Mouse (Mus musculus) urinary bladder, postnatal 36 days (tissue): ENCODE results near the gene Sorl1.

ENCODE experiments used
- DNase-seq, 2 experiments: peaks; one replicate each; pipeline ENCODE4 v3.0.0; 2022; ENCODE audit warnings: low spot score in 2 of 2, mixed read lengths in 1 of 2

Gene Sorl1

DNA sequence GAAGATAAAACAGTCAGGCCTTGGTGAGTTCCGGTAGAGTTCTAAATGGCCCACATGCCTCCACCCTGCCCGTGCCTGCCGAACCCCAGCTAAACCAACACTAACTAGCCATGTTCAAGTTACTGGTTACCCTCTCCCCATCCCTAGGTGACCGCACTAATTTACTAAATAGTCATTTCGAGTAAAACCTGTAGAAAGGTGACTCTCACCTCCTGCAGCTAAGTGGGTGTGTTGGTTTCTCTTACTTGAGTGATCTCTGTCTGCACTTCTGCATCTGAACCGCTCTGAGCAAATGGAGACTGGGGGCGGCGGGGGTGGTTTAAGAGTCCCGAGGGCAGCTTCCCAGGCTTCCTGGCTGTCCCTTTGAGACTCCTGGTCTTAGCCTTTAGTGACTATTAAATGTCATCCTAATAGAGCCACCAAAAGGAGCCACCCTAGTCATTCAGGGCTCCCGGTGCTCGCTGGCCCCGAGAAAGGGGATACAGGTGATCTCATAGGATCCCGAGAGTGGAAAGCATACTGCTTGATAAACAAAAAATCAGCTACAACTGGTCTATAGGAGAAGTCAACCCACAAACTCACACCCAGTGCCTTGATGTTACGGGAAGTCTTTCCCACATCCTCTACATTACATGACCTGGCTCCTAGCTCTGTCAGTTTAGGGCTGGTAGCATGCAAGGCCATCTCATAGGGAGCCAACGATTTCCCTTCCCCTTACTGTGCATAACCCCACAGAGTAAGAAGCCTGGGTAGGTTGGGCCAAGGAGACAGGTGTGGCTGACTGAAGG is 155.2 kb downstream of the Sorl1 start:
- DNase-seq = no peak

DNA sequence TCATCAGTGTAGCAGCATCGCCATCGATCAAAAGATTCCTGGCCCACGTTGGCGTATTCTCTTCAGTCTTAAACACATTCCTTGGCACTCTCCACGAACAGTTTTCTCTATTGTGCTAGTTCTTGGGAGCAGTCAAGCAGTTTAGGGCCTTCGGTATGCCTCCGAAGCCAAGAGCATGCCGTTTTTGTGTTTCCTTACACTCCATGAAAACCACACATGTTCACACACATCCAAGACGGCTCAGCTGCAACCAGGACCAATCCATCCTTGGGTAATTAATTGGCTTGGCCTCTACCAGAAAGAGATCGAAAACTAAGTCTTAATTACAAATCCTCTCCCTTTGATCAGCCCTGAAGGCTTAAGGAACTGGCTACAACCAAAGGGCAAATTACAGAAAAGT is 162.8 kb downstream of the Sorl1 start:
- no peak for DNase-seq

DNA sequence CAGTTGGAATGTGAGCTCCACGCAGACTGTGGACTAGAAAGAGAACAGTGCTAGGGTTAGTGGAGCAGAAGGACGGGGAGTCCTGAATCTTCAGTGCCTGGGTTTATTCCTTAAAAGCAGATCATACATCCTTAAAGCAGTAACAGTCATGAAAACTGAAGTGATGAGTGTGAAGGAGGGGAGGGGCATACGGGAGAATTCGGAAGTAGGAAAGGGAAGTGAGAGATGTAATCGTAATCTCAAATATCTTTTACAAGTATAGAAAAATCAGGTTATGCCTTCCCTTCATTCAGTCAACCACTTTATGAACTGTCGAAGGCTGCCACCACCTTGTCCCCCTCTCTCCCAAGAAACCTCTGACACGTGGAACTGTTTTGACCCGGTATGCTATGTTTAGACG is 165.8 kb downstream of the Sorl1 start:
- no peak for DNase-seq

DNA sequence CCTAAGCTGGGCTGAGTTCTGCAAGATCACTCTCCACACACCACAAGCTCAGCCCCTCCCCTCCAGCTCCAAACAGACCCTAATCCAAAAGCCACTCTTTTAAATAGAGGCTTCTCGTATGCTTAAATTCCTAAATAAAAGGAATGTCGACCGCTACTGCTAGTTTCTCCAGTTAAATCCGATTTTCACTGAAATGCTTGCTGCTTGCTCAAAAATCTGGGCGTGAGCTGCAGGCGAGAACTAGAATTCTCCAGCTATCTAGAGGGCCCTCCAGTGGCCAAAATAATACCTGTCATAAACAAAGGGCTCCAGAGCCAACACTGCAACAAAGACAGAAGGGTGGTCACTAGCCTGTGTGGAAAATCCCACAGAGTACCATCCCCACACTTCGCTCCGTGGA is 170.6 kb downstream of the Sorl1 start:
- DNase-seq = peak in 1 of 2 experiments; percentile 53

DNA sequence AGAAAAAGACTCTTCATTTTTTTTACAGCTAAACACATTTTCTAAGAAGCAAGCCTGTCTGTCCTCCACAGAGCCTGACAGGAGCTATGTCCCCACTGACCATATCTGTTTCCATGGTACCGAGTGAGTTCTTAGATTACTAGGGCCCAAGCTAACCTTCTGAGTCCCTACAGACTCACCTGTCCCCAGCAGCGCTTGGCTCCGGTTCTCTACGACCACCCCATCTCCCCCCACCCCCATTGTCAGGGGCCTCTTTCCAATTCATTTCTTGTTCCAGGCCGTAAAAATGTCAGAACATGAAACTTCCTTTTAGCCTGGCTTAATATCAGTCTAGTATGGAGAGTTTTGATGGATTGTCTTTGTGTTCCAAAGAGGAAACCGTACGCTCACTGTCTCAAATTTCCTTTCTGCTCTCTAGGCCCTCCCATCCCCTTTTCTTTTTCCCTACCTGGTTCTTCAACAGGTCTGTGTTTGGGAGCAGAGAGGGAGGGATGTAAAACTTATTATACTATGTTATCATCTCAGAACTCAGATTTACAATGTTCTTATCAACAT is 171.4 kb downstream of the Sorl1 start:
- DNase-seq = no peak

DNA sequence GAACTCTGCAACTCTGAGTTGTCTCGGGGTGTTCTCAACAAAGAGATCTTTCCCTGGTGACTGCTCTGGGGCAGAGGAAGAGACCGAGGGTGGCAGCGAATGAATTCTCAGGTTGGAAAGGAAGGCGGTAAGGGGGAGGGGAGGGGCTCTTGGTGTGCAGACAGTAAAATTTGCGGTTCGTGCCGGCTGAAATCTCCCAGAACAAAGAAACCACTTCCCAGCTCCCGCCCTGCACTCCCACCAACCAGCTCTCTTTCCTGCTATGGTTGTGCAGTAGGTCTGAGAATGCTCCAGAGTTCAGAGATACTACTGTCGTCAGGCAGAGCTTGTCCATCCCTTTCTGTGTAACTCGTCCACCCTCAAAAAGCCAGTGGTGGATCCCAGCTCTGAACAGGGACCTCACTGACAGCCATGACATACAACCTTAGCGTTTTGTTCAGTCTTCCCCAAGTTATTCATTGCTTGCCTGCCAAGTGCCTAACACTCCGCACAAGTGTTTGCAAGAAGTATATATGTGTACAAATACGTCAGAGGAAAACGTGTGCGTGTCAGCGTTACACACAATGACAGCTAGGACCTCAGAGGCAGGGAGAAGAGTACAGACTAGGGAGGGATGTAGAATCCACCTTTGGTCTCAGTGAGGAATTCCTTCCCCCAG is 172.5 kb downstream of the Sorl1 start:
- no peak for DNase-seq

DNA sequence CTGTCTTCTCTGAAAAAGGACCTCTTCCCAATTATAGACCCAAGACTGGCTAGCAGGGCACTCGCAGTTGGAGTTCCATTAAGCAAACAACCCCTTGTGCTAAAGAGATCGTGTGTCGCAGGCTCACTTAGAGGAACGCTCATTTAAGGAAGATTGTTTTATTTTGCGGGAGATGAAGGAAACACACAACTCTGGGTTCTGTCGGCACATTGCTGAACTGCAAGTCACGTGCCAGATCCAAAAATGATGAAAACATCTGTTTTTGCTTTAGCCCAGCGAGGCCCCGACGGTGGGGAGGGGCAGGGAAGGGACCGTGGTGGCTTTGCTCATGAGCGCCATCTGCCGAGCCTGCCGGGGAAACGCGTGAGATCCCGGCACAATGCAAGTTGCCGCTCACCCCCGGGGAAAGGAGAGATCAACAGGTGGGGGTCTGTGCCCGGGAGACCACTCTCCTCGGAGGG is 173.1 kb downstream of the Sorl1 start:
- peak; percentile 82 to 87 for DNase-seq

DNA sequence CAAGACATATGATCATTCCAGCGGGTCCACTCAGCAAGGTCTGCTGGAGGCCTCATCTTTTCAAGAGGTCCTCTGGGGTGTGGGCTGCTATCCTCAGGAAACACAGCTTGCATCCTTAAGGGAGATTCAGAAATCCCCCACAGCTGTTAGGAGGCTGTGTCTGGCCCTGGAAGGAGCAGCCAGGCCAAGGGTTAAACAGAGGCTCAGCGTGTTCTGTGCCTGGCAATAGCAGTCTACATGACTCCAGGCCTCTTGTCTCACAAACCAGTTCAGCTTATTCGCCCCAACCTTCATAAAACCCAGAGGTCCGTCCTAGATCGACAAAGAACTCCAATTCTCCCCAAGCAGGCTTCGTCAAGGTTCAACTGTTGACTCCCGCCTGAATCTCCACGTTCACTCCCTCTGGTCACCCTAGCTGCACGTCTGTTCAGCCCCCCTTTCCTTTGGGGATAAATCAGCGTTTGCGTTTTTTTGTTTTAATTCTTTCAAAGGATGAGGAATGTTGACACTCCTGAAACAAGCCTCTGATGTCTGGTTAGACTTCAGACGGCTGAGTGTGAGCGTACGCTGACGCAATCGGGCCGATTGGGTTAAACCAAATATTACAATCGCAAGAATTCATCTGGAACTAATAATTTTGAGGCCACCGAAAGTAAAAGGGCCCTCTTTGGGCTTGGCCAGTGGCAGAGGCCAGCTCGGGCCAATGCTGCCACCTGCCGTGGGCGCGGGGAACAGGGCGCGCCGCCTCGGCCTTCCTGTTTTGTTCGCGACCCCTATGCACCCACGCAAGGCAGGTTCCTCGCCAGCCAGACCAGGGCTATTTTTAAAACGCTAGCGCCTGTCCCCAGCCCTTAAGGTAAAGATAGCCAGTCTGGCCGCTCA is 173.7 kb downstream of the Sorl1 start:
- DNase-seq = peak; percentile 85 to 88

DNA sequence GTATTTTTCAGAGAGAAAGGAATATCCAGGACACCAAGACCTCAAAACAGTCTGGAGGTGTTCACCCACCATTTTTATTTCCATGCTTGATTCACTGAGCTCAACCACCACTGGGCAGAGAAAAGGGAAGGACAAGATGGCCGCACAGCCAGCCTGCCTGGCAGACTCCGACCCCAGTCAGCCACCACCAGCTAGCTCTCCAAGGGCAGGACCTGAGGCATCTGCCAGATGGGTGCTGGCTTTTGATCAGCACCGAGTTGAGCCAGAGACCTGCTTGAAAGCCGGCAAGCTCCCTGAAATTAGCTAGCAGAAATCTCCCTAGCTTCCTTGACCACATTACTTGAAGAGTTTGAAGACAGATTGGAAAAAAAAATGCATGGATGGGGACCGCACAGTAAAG is 174.6 kb downstream of the Sorl1 start:
- no peak for DNase-seq

DNA sequence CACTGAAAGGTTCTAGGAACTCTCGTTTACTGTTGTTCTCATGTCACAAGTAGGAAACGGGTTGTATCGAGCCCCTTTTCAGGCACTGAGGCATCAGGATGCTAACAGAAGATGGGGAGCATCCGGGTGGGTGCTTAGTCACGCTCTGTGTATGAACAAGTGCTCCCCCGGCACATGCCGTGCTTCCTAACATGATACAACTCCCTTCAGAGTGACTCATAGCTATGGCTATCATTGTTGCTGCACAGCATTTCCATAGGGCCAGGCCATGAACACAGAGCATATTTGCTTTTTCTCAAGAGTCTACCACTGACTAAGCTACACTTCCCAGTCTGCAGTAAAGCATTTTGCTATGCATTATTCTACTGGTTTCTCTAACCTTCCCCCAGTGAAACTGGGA is 179.1 kb downstream of the Sorl1 start:
- DNase-seq = no peak

DNA sequence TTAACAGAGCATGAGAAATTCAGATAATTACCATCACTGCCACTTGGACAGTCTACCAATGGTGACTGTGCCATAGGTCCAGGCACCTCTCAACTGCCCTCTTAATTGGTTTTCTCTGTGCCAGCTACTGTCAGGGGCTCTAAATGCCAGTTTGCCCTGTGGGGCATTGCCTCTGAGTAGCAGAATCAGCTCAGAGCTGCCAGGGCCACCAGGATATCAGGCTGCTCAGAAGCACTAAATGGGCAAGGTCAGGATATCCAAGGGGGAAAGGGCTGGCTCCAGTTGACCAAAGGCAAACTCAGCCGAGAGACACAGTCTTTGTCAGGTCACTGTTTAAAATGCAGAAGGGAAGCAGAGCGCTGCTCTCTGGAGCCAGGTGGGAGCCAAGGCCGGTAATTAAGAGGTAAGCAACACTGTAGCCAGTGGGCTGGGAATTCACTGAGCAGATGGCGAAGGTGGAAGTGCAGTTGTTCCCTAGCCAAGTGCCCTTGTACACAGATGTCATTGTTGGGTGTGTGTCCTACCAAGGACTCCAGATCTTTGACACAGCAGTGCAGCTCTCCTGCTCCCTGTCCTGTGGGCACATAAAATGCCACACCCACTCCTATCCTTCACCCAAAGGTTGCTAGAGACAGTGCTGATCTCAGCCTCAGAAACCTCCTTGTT is 181.0 kb downstream of the Sorl1 start:
- no peak for DNase-seq

DNA sequence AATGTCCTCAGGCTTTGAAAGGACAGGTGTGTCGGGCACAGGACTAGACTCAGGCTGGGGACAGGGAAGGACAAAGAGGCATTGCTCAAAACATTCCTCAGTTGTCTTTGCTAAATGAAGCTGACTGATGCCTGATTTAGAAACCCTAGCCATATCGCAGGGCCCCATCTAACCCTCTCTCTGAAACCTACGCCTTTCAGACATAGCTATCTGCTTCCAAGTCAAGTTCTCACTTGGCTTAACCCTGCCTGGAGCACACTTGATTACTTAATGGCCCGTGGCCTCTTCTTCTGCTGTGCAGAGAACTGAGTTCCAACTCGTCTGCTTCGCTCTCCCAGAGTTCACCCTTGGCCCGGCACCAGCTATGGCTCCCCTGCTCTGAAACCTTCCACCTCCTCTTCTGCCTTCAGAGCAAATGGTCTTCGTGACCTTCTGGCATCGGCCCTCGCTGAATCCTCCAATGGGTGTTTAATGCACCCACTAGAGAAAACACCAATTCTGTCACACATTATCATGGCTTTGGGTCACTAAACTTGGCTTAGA is 183.7 kb downstream of the Sorl1 start:
- DNase-seq = no peak

DNA sequence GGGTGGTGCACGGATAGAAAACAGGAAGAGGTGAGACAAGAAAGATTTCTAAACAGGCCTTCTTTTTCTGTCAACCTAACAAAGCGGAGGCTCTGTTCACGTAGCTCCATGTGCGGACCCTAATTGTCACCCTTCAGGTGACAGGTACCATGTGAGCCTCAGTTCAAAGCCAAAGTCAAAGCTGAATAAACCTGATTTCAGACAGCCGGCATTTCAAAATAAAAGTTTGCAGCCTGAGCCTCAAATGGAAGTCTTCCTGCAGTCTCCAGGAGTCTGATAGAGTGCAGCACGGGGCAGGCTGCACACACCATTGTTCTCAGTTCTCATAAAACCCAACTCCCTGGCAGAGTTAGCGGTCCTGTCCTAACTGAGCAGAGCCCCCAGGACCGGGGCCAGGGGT is 185.6 kb downstream of the Sorl1 start:
- no peak for DNase-seq

DNA sequence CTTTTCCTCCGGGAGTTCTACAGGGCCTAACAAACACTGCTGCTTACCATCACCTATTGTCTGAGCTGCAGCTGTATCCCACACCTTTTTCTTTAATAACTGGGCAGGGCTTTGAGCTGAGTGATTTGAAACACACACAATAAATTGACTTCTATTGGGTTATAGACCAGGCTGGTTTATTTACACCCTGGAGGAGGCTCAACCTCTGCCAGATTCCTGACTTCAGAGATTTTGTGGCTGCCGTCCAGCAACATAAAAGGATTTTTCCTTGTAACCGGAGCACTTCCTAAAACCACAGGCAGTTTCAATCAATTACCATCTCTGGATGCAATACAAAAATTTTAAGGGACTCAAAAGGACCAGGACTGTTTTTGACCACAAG is 186.1 kb downstream of the Sorl1 start:
- peak in 1 of 2 experiments; percentile 34 for DNase-seq

DNA sequence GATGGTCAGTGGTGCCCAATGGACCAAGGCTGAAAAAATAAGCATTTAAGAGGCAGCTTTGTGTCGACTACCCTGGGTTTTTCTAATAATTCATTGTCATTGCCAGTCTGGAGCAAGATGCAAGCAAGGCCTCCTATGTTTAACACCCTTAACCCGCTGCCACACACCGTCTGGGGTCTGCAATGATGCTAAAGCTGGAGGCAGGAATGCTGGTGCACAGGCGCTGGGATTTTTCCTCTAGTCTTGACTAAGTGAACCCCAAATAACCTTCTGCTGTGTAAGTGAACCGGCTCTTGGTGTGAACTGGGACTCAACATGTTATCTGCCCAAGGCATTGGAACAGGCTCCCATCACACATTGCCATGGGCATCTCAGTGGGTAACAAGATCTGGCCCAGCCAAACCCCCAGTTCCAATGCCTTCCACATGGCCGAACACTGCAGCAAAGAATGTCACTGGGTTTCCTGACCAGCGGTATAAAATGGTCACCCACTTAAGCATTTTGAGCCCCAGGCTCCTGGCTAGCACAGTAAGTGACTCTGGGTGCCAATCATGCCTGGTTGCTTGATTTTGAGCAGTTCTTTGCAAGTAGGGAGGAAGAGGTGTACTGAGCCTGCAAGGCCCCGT is 186.6 kb downstream of the Sorl1 start:
- no peak for DNase-seq

DNA sequence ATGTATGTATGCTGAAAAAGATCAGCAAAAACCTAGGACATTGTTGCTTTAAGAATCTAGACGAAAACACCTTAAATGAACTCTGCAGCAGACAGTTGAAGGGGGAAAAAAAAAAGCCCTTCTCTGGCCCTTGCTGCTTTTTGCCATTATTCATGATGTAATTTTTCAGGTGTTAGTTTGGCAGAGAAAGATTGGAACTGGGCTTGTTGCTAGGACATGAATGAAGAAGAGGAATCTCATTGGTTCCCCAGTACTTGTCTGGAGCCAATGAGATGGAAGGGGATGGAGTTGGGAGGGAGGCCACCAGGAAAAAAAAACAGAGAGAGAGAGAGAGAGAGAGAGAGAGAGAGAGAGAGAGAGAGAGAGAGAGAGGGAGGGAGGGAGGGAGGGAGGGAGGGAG is 187.5 kb downstream of the Sorl1 start:
- DNase-seq = no peak

DNA sequence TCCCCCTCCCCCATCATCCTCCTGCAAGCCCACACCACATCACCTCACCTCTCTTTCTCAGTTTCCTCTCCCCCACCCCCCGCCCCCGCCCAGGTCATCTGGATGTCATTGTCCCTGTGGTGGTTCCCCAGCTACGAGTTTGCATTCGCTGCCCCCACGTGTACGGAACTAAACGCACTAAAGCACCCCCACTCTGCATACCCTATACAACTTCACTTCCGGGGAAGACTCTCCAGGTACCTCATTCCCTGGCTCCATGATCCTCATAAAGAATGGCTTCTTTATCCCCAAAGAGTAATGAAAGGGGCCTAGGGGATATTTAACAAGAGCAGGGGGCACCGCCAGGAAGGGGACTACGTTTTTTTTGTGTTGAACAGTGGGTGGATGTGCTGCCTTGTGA is 188.1 kb downstream of the Sorl1 start:
- DNase-seq = no peak

DNA sequence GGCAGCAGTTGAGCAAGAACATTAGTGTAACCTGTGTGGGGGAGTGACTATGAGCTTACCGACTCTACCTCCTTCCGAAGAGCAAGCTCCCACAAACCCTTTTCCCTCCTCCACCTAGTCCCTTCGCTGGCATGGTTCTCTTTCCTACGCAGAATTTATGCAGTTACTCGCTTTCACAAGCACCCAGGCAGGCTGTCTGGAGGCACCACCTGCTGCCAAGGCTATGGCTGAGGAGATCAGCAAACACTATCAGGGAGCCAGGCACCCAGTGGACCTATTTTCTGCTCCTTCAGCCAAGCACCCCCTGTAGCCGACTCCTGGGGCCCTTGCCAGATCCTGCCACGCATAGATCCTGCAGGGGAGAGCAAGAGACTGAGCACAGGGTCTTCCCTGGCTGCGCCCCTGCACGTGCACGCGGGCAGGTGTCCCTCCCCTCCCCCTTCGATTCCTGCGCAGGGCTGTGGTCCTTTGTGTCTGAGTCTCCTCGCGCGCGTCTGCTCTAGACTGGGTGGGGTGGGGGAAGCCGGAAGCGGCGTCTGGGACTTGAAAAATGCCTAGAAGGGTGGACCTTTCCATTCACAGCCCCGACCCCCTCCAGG is 188.6 kb downstream of the Sorl1 start:
- no peak for DNase-seq

DNA sequence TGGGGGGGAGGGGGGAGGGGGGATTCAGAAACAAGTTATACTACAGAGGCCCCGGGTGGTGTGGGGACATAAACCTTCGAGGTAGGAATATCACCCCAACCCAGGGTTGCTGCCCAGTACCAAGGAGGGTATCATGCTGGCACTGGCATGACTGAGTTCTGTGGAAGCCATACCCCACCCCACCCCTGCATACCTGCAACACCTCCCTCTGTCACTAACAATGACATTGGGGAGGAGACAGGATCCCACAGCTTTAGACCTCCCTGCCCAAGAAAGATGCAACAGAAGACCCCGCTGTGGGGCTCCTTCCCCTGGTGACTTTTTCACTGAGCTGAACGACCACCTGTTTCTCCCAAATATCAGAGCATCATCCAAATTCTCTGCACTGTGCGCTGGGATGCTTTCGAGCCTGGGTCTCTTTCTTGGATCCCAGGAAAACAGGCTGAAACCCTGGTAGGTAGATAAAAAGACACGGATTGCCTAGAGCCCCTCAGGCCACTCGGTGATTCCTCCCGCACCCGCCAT is 189.2 kb downstream of the Sorl1 start:
- DNase-seq = no peak

DNA sequence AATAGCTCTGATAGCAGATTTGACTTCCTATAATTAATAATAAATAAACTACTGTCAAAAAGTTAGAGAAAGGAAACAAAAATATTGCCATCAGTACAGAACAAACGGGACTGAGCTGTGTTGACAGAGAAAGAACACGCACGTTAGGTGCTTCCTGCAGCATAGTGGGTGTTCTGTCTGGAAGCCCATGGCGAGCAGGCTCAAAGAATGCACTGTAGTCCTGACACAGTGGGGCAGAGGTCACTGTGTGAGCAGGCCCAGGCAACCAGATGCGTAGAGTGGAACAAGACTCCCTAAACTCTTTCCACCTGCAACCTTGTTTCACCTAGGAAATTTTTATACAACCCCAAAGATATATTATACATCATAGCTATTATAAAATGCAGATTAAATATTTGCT is 194.1 kb downstream of the Sorl1 start:
- no peak for DNase-seq
